In genomic region chr5:28469525-28470202, GRCm38 (mm10) we compare ENCODE assay signal across 8 mouse cellular contexts. TPM values are rescaled to one million over a fixed set of nuclear protein-coding genes. Genes with fewer than 3 reads are reported as not detected.
A peak's percentile ranks its signal among the peaks of the same experiment; 100 is the strongest.
DNase-seq lines count a peak whose midpoint lies in the region; ATAC-seq and TF ChIP-seq lines count a peak whose summit lies in the region.

No protein-coding gene starts in this region.

- peaks cover 55% of the 10 kb centered on the region for H3K27me3 ChIP-seq in kidney, embryonic 16.5 days (ENCODE audit: insufficient read depth, low read length)
- peaks cover 49% of the 10 kb centered on the region for H3K27me3 ChIP-seq in lung, embryonic 15.5 days

- no peak overlapping the region for H3K4me2 ChIP-seq in kidney, embryonic 16.5 days (replicated peaks; ENCODE audit: low read depth, low read length)
- no peak overlapping the region for H3K4me2 ChIP-seq in lung, embryonic 15.5 days

- no peak overlapping the region for H3K4me3 ChIP-seq in layer of hippocampus, adult 2 months
- H3K4me3 ChIP-seq in kidney, embryonic 16.5 days (ENCODE audit: low read length) = no peak overlapping the region
- H3K4me3 ChIP-seq in lung, embryonic 15.5 days = no peak overlapping the region

- ATAC-seq in frontal cortex, adult (ENCODE audit: low TSS enrichment) = peak; percentile 38; the same call in 1 of the 2 replicates
- ATAC-seq in kidney, embryonic 16.5 days (ENCODE audit: low FRiP score, low TSS enrichment) = peak; percentile 62; the same call in 1 of the 2 replicates
- ATAC-seq in lung, embryonic 15.5 days (ENCODE audit: borderline replicate concordance, extremely low read depth, low FRiP score, low TSS enrichment) = 0 out of 2 replicates have a peak, but pooled peaks have one; percentile 64

- H3K4me1 ChIP-seq in kidney, embryonic 16.5 days (ENCODE audit: insufficient read depth, low read length) = peaks cover 16% of the 10 kb centered on the region
- 0 out of 2 replicates have a peak, but pooled peaks cover 5% of the 10 kb centered on the region for H3K4me1 ChIP-seq in lung, embryonic 15.5 days

- no peaks in the 10 kb centered on the region for H3K9me3 ChIP-seq in kidney, embryonic 16.5 days (ENCODE audit: low read length)
- no peaks in the 10 kb centered on the region for H3K9me3 ChIP-seq in lung, embryonic 15.5 days

- 0 out of 2 replicates have a peak overlapping the region, but pooled peaks have one; percentile 12 for H3K9ac ChIP-seq in kidney, embryonic 16.5 days (replicated peaks; ENCODE audit: low read length)
- no peak overlapping the region for H3K9ac ChIP-seq in lung, embryonic 15.5 days

- no peaks in the 10 kb centered on the region for H3K36me3 ChIP-seq in kidney, embryonic 16.5 days (ENCODE audit: insufficient read depth, low read length)
- H3K36me3 ChIP-seq in lung, embryonic 15.5 days = no peaks in the 10 kb centered on the region

- peak; percentile 84 for TF ChIP-seq CTCF in layer of hippocampus, adult 2 months (conservative IDR thresholded peaks at IDR 0.05)

- peak; percentile 19 to 70 for DNase-seq in layer of hippocampus, adult 2 months (ENCODE audit: low spot score in 2 of 2)
- DNase-seq in layer of hippocampus, adult 9-10 months (ENCODE audit: low spot score) = no peak
- peak; percentile 80 to 85 for DNase-seq in adrenal gland, adult 18-20 months (ENCODE audit: low spot score in 2 of 2)
- DNase-seq in right cerebral cortex, postnatal 4 days = peak; percentile 66
- no peak for DNase-seq in spleen, adult 12 weeks (ENCODE audit: low spot score)

- WGBS in kidney, embryonic 16.5 days = 4% methylated on average over 9 of the region's 9 CpGs
- 3% methylated on average over 9 of the region's 9 CpGs for WGBS in lung, embryonic 15.5 days

- H3K27ac ChIP-seq in layer of hippocampus, adult 2 months = no peak overlapping the region
- H3K27ac ChIP-seq in kidney, embryonic 16.5 days (ENCODE audit: low read length) = no peak overlapping the region
- no peak overlapping the region for H3K27ac ChIP-seq in lung, embryonic 15.5 days

RNA-seq across cellular contexts. Expression of gene Shh, which starts 2.6 kb away (rescaled TPM):
- 1 to 10 TPM; 1.1 to 1.4 TPM for total RNA-seq in layer of hippocampus, adult 2 months (2021)
- total RNA-seq in adrenal gland, adult 18-20 months (2021) = 10 to 100 TPM; 10.1 to 13.2 TPM
- 0.85 and 0.96 TPM in 2 replicates for polyA plus RNA-seq in kidney, embryonic 16.5 days (2015; fragmentation: Nextera tagmentation; extraction: Ambion mirVana)
- polyA plus RNA-seq in lung, embryonic 15.5 days (2015; fragmentation: Nextera tagmentation; extraction: Ambion mirVana) = 12.0 and 12.6 TPM in 2 replicates

Comparison
In these comparisons a context has a peak if more than half of its experiments do, and no peak if none do; other contexts are left out.
1. DNase-seq: peak in layer of hippocampus, adult 2 months (2 of 2), adrenal gland, adult 18-20 months (2 of 2) and right cerebral cortex, postnatal 4 days (single experiment); none in layer of hippocampus, adult 9-10 months (single experiment) and spleen, adult 12 weeks (single experiment).
2. RNA of gene Shh, which starts 2.6 kb away (total RNA-seq): 10.1 to 13.2 TPM in adrenal gland, adult 18-20 months; 1.1 to 1.4 TPM in layer of hippocampus, adult 2 months; every median in the first group is over 4 times any median in the second.
3. Peak in every context shown above with its lines, with median percentiles within 50 percentile points of each other: ATAC-seq.